12 mouse cellular contexts compared by ENCODE assay signal in the genomic region with DNA sequence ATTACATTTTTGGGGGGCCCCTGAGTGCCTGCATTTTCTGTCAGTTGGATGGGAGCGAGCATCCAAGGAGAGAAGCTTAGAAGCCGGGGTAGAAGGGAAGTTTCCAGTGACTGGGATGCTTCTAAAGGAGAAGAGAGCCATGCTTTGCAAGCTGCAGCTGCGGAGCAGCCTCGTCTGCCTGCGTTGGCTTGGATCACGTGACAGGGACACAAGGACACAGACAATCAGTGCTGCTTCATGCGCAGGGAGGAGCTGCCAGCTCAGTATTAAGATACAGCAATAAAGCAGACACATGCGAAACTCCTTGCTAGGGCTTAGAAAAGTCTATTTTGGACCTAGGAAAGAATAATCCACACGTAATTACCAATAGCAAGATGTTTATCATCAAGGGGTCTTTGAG.
A peak's percentile ranks its signal among the peaks of the same experiment; 100 is the strongest.
DNase-seq lines count a peak whose midpoint lies in the region; ATAC-seq and TF ChIP-seq lines count a peak whose summit lies in the region.
"Had no signal": no experiment of that assay in that cellular context is flagged by ENCODE, and none has a peak within 500 bp of the region (broad histone marks: within the 10 kb centered on the region; RNA-seq: fewer than 3 reads in every experiment).

No protein-coding gene starts in this region.

- ATAC-seq in midbrain, embryonic 12.5 days (ENCODE audit: low FRiP score, low read depth) = peak; percentile 58; the same call in 1 of the 2 replicates
- no peak for ATAC-seq in hindbrain, embryonic 11.5 days (ENCODE audit: low FRiP score)
- no peak for ATAC-seq in liver, embryonic 12.5 days

- 47% methylated on average over 9 of the region's 9 CpGs for WGBS in midbrain, embryonic 12.5 days
- WGBS in midbrain, embryonic 10.5 days = 56% methylated on average over 9 of the region's 9 CpGs
- 55% methylated on average over 9 of the region's 9 CpGs for WGBS in hindbrain, embryonic 11.5 days
- 56% methylated on average over 9 of the region's 9 CpGs for WGBS in liver, embryonic 12.5 days (ENCODE audit: insufficient replicate concordance)

- peaks cover 15% of the 10 kb centered on the region for H3K27me3 ChIP-seq in midbrain, embryonic 12.5 days
- H3K27me3 ChIP-seq in midbrain, embryonic 10.5 days (ENCODE audit: low read depth, poor library complexity, severe bottlenecking) = peaks cover 17% of the 10 kb centered on the region
- H3K27me3 ChIP-seq in hindbrain, embryonic 11.5 days (ENCODE audit: control insufficient read depth, insufficient read depth, low read length) = no peaks in the 10 kb centered on the region
- no peaks in the 10 kb centered on the region for H3K27me3 ChIP-seq in liver, embryonic 12.5 days (replicated peaks)
- H3K27me3 ChIP-seq: liver, embryonic 13.5 days; stomach, embryonic 15.5 days had no signal

- no peak overlapping the region for H3K4me2 ChIP-seq in midbrain, embryonic 12.5 days (replicated peaks)
- H3K4me2 ChIP-seq in hindbrain, embryonic 11.5 days (replicated peaks; ENCODE audit: low read depth, low read length) = no peak overlapping the region
- no peak overlapping the region for H3K4me2 ChIP-seq in liver, embryonic 12.5 days
- H3K4me2 ChIP-seq: embryonic facial prominence, embryonic 13.5 days; liver, embryonic 13.5 days; stomach, embryonic 15.5 days had no signal

- H3K9me3 ChIP-seq in midbrain, embryonic 12.5 days = no peaks in the 10 kb centered on the region
- H3K9me3 ChIP-seq in midbrain, embryonic 10.5 days (replicated peaks) = no peaks in the 10 kb centered on the region
- no peaks in the 10 kb centered on the region for H3K9me3 ChIP-seq in hindbrain, embryonic 11.5 days (ENCODE audit: control insufficient read depth, low read length)
- no peaks in the 10 kb centered on the region for H3K9me3 ChIP-seq in liver, embryonic 12.5 days (replicated peaks)
- H3K9me3 ChIP-seq: embryonic facial prominence, embryonic 13.5 days; liver, embryonic 13.5 days; stomach, embryonic 15.5 days had no signal

- DNase-seq in midbrain, embryonic 10.5 days (ENCODE audit: low spot score) = no peak
- peak; percentile 36 for DNase-seq in hindbrain, embryonic 11.5 days (ENCODE audit: low spot score)
- DNase-seq in left cerebral cortex, postnatal 25 days (ENCODE audit: low spot score in 2 of 2) = peak; percentile 55 to 75
- DNase-seq in right cerebral cortex, postnatal 4 days = peak; percentile 38
- no peak for DNase-seq in gastrocnemius, adult 2 months
- DNase-seq in testis, postnatal 14 days (ENCODE audit: low spot score) = no peak
- DNase-seq: heart, adult 18-20 months; liver, embryonic 13.5 days had no signal

- intact Hi-C loops in left cerebral cortex, postnatal 25 days (cut with DNase I) = loop anchor here (5.0 kb wide), 1 partner anchor 40 kb away; no protein-coding TSS in a partner anchor
- intact Hi-C loops in gastrocnemius, adult 2 months (cut with DNase I) = no loop called here

- no peak for TF ChIP-seq CTCF in gastrocnemius, adult 2 months (IDR thresholded peaks at IDR 0.05)

- H3K4me1 ChIP-seq in midbrain, embryonic 12.5 days = peaks cover 11% of the 10 kb centered on the region
- peaks cover 24% of the 10 kb centered on the region for H3K4me1 ChIP-seq in midbrain, embryonic 10.5 days
- no peaks in the 10 kb centered on the region for H3K4me1 ChIP-seq in hindbrain, embryonic 11.5 days (replicated peaks; ENCODE audit: control insufficient read depth, insufficient read depth, low read length)
- no peaks in the 10 kb centered on the region for H3K4me1 ChIP-seq in liver, embryonic 12.5 days
- H3K4me1 ChIP-seq: embryonic facial prominence, embryonic 13.5 days; liver, embryonic 13.5 days; stomach, embryonic 15.5 days had no signal

- H3K9ac ChIP-seq in midbrain, embryonic 12.5 days (replicated peaks) = no peak overlapping the region; the same call in 1 of the 2 replicates
- no peak overlapping the region for H3K9ac ChIP-seq in hindbrain, embryonic 11.5 days (ENCODE audit: low read depth, low read length)
- H3K9ac ChIP-seq in liver, embryonic 12.5 days = no peak overlapping the region
- H3K9ac ChIP-seq: embryonic facial prominence, embryonic 13.5 days; liver, embryonic 13.5 days; stomach, embryonic 15.5 days had no signal

- H3K27ac ChIP-seq in midbrain, embryonic 12.5 days (replicated peaks) = no peak overlapping the region
- no peak overlapping the region; the same call in 1 of the 2 replicates for H3K27ac ChIP-seq in midbrain, embryonic 10.5 days (replicated peaks)
- no peak overlapping the region for H3K27ac ChIP-seq in hindbrain, embryonic 11.5 days (ENCODE audit: low read depth, low read length)
- no peak overlapping the region for H3K27ac ChIP-seq in gastrocnemius, adult 2 months
- H3K27ac ChIP-seq in liver, embryonic 12.5 days = no peak overlapping the region
- H3K27ac ChIP-seq: embryonic facial prominence, embryonic 13.5 days; liver, embryonic 13.5 days; stomach, embryonic 15.5 days had no signal

- H3K36me3 ChIP-seq in midbrain, embryonic 12.5 days = no peaks in the 10 kb centered on the region
- H3K36me3 ChIP-seq in midbrain, embryonic 10.5 days = no peaks in the 10 kb centered on the region
- no peaks in the 10 kb centered on the region for H3K36me3 ChIP-seq in hindbrain, embryonic 11.5 days (ENCODE audit: control insufficient read depth, insufficient read depth, low read length)
- no peaks in the 10 kb centered on the region for H3K36me3 ChIP-seq in liver, embryonic 12.5 days
- H3K36me3 ChIP-seq: embryonic facial prominence, embryonic 13.5 days; liver, embryonic 13.5 days; stomach, embryonic 15.5 days had no signal

- no peak overlapping the region for H3K4me3 ChIP-seq in midbrain, embryonic 12.5 days
- no peak overlapping the region for H3K4me3 ChIP-seq in midbrain, embryonic 10.5 days
- no peak overlapping the region for H3K4me3 ChIP-seq in hindbrain, embryonic 11.5 days (ENCODE audit: low read depth, low read length)
- no peak overlapping the region for H3K4me3 ChIP-seq in gastrocnemius, adult 2 months
- no peak overlapping the region for H3K4me3 ChIP-seq in liver, embryonic 12.5 days
- H3K4me3 ChIP-seq: embryonic facial prominence, embryonic 13.5 days; liver, embryonic 13.5 days; stomach, embryonic 15.5 days had no signal

Comparison
In these comparisons a context has a peak if more than half of its experiments do, and no peak if none do; other contexts are left out.
1. DNase-seq: peak in hindbrain, embryonic 11.5 days (single experiment), left cerebral cortex, postnatal 25 days (2 of 2) and right cerebral cortex, postnatal 4 days (single experiment); none in midbrain, embryonic 10.5 days (single experiment), gastrocnemius, adult 2 months (single experiment) and testis, postnatal 14 days (single experiment).